Mouse (Mus musculus) heart, postnatal 36 days (tissue): ENCODE measurements around the gene Odf3b. TPM values are rescaled to one million over a fixed set of nuclear protein-coding genes. Genes with fewer than 3 reads are reported as not detected.

ENCODE experiments used
- DNase-seq, 2 experiments: peaks; one replicate each; pipeline ENCODE4 v3.0.0; 2021 to 2022
- intact Hi-C: fragments of 180-260 bp; cut with DNase I; formaldehyde crosslinking; loops from one replicate; pipeline ENCODE4 v1.15.1; 2025
- total RNA-seq, 2 experiments: library from RNA; stranded (reverse); gene quantifications; 2 replicates each; pipeline ENCODE4 v1.2.3; 2021

Gene Odf3b
- total RNA-seq, 2 experiments from 2014 or later = 0.97 to 0.98 TPM

GRCm38 (mm10) chr15:89376957-89377356, 2.1 kb downstream of the Odf3b start, which contains the start of gene Tymp:
Gene Tymp (minus strand): TSS chr15:89377039.
- intact Hi-C loops = loop anchor here (5.0 kb wide), 1 partner anchor 90 kb away; no protein-coding TSS in a partner anchor
- no peak for DNase-seq

GRCm38 (mm10) chr15:89376040-89376439, 3.0 kb downstream of the Odf3b start:
- intact Hi-C loops = loop anchor here (5.0 kb wide), 1 partner anchor 91 kb away; no protein-coding TSS in a partner anchor
- DNase-seq = no peak

GRCm38 (mm10) chr15:89374801-89375534, 4.1 kb downstream of the Odf3b start:
- intact Hi-C loops = loop anchor here (1.0 to 5.0 kb wide), 3 partner anchors 20 to 92 kb away; partner anchors contain the start of genes C730034F03Rik, Chkb, Gm44502 and Lmf2
- no peak for DNase-seq

GRCm38 (mm10) chr15:89374340-89374739, 4.7 kb downstream of the Odf3b start:
- intact Hi-C loops = loop anchor here (1.0 to 2.0 kb wide), 2 partner anchors 19 to 54 kb away; partner anchors contain the start of genes C730034F03Rik, Chkb, Gm44502 and Lmf2

DNA sequence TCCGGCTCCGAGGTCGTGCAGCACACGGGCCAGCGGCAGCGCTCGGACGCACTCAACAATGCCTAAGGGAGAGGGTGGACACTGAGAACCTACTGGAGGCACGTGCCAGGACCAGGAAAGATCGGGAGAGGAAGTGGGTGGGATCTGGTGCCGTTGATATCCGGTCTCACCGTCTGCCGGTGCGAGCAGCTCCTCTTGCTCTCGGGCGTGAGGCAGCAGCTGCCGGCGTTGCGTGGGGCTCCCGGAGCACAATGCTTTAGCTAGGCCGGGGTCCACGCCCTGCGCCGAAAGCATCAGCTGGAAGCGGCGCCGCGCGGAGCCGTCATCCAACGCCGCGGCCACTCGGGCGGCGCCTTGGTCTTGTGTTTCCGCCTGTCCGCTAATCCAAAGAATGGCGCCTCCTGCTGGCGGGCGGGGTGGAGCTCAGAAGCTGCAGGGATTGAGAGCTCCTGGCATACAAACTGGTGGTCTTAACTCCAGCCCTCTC, 5.3 kb downstream of the Odf3b start, which contains the start of gene Sco2:
TSS of gene Sco2 (minus strand) at position 85 of the 487 bp plus-strand sequence.
- intact Hi-C loops = loop anchor here (1.0 to 2.0 kb wide), 2 partner anchors 19 to 55 kb away; partner anchors contain the start of genes C730034F03Rik, Chkb, Gm44502 and Lmf2
- peak; percentile 96 to 97 for DNase-seq

More at GRCm38 (mm10) chr15:89374340-89374739, 4.7 kb downstream of the Odf3b start:
- no peak for DNase-seq

GRCm38 (mm10) chr15:89373027-89373761, 5.9 kb downstream of the Odf3b start:
- peak; percentile 87 to 88 for DNase-seq
- intact Hi-C loops = no loop called here

- no peak for DNase-seq
- intact Hi-C loops = no loop called here
Measured at GRCm38 (mm10) chr15:89372536-89372935, 6.5 kb downstream of the Odf3b start.

DNA sequence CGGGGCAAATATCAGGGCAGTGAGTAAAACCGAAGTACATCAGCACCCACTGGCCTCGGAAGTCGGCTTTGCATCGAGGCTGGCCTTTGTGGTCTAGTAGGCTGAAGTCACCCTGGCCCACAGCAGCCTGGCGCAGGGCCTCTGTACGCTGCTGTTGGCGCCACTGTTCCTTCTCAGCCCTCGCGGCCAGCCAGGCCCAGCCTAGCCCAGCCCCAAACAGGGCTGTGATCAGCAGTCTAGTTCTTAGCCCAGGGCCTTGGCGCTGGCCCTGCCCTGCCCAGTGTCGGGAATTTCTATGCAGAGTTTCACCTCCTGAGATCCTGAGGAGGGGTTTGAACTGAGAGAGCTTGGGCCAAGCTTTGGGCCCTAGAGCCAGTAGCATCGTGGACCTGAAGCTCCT, 7.0 kb downstream of the Odf3b start:
- no peak for DNase-seq
- intact Hi-C loops = no loop called here

- DNase-seq = no peak
- intact Hi-C loops = no loop called here
Measured at GRCm38 (mm10) chr15:89365141-89365551, 13.9 kb downstream of the Odf3b start.

DNA sequence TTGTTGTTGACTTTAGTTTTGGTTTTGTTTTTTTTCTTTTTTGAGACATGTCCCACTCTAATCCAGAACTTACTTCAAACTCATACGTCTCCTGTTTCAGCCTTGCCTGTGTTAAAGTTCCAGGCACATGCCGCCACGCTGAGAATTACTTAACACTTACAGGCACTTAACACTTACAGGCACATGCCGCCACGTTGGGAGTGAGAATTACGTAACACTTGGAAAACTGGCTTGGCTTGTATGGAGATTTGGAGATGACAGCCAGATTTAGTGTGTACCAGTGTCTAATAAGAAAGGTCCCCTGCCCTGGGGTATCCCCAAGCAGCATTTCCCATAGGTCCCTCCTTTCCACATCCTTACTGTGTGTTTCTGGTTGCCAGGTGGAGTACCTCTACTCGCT, 16.0 kb downstream of the Odf3b start:
- intact Hi-C loops = no loop called here
- no peak for DNase-seq

GRCm38 (mm10) chr15:89358784-89359183, 20.3 kb downstream of the Odf3b start:
- no peak for DNase-seq
- intact Hi-C loops = loop anchor here (5.0 kb wide), 2 partner anchors 69 to 236 kb away; partner anchors contain the start of genes C730034F03Rik, Chkb, Cpt1b and Gm44502

GRCm38 (mm10) chr15:89356372-89356771, 22.7 kb downstream of the Odf3b start:
- intact Hi-C loops = loop anchor here (5.0 kb wide), 2 partner anchors 71 to 234 kb away; partner anchors contain the start of genes C730034F03Rik, Chkb, Cpt1b and Gm44502
- no peak for DNase-seq

DNA sequence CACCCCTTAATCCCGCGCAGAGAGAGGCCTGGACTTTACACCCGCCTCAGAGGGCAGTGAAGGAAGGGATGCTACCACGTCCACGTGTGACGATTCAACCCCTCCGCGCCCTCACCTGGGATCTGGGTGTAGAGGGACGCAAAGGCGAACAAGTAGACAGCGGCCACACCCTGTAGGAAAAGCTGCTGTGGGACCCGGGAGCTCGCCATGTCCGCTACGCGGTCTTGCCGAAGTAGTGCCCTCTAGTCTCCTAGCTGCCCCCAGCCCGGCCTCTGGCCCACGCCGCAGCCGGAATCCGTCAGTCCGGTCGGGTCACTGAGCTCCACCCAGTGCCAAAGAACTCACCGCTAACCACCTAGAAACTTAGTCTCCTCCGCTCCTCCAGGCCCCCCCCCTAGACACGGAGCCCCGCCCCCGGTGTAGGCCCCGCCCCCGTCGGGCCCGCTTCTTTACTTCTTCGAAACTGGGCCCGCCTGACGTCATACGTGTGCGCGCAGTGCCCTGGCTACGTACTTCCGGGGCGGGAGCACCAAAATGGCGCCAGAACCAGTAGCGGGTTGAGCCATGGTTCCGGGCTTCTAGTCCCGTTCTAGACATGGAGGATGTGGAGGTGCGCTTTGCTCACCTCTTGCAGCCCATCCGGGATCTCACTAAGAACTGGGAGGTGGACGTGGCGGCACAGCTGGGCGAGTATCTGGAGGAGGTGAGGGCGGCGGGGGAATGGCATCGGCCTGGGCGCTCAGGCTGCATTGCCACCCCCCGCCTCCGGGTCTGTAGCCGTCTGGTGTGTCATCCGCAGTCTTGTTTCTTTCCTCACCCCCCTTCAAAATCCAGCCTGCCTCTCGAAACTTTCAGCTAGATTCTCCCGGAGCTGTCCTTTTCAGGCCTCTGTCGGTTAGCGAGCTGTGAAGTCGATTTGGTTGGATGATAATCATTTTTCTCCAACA, 23.6 kb downstream of the Odf3b start, which contains the start of the genes Lmf2 and Ncaph2:
TSS of gene Lmf2 (minus strand) at position 419 of the 947 bp plus-strand sequence.
TSS of gene Ncaph2 (plus strand) at position 479 of the 947 bp plus-strand sequence.
- DNase-seq = peak; percentile 96 to 98
- intact Hi-C loops = loop anchor here (1.0 to 5.0 kb wide), 4 partner anchors 19 to 233 kb away; partner anchors contain the start of genes C730034F03Rik, Chkb, Cpt1b and Gm44502

GRCm38 (mm10) chr15:89354455-89354854, 24.6 kb downstream of the Odf3b start:
- DNase-seq = no peak
- intact Hi-C loops = loop anchor here (2.0 kb wide), 1 partner anchor 40 kb away; the partner anchor contains the start of gene Sbf1

- intact Hi-C loops = loop anchor here (2.0 kb wide), 1 partner anchor 39 kb away; the partner anchor contains the start of gene Sbf1
Measured at GRCm38 (mm10) chr15:89353837-89354236, 25.2 kb downstream of the Odf3b start.

DNA sequence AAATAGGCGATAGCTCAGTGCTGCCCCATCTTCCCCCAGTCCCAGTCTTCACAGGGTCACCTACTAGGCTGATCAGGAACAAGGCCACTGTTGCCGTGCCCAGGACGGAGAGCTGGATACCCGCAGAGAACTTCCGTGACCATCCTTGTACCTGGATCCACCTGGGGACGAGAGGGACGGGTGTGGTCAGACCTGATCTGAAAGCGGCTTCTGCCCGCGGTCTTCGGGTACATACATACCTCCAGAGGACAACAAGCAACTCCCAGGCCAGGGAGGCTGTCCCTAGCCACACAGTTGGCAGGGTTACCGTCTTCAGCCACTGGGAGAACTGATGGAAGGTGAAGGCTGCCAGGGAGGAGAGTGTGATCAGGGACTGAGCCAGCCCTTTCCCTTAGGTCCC, 26.3 kb downstream of the Odf3b start:
- DNase-seq = no peak
- intact Hi-C loops = no loop called here

More at GRCm38 (mm10) chr15:89353837-89354236, 25.2 kb downstream of the Odf3b start:
- no peak for DNase-seq

DNA sequence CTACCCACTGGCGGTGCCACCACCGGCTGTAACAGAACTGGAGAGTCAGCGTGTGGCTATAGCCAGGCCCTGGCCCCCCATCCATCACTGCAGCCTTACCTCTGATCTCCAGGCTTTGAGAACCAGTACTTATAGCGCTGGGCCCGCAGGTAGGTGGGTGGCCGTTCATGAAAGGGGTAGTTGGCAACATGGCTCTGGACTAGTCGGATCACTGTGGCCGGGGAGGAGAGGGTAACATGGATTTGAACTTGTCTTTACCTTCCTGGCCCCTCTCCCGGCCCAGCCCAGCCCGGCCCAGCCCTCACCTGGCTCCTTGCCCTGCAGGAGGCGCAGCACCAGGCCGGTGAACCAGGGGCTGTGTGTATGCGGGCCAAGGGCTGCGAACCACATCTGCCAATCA, 27.0 kb downstream of the Odf3b start:
- DNase-seq = no peak
- intact Hi-C loops = no loop called here

- no peak for DNase-seq
- intact Hi-C loops = no loop called here
Measured at GRCm38 (mm10) chr15:89351302-89351701, 27.8 kb downstream of the Odf3b start.

DNA sequence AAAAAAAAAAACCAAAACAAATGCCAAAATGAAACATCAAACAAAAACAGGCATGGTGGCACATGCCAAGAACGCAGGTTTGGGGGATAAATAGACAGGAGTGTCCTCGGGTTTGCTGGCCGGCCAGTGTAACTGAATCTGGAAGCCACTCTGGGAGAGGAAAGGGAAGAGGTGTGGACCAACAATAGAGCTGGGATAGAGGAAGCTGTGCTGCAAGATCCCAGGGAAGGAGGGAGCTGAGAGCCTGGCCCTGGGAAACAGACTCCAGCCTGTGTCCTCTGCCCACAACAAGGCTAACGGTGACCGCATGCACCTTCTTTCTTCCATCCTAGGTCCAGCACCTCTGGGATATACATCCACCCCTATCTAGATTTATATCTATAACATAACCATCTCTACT, 28.6 kb downstream of the Odf3b start:
- no peak for DNase-seq
- intact Hi-C loops = no loop called here
